Mouse (Mus musculus): ENCODE data around the gene Neurod1.

Neurod1 gene

DNA sequence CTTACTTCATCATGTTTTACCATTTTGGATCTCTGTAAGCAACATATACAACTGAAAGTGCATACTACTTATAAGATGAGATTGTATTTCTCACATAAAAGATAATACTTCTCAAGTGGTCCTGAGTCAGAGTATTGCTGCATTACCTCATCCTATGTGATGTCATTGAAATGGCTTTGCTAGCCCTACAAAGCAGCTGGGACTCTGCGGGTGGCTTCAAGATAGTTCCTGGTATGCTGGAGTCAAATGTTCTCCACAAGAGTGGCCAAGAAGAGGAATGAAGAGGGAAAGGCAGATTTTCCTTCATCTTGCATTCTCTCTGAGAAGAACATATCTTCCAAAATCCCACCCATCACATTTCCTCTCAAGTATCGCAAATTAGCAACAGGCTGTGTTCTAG, 13.2 kb downstream of the Neurod1 start:
- no peak for DNase-seq (ENCODE audit: low spot score)

DNA sequence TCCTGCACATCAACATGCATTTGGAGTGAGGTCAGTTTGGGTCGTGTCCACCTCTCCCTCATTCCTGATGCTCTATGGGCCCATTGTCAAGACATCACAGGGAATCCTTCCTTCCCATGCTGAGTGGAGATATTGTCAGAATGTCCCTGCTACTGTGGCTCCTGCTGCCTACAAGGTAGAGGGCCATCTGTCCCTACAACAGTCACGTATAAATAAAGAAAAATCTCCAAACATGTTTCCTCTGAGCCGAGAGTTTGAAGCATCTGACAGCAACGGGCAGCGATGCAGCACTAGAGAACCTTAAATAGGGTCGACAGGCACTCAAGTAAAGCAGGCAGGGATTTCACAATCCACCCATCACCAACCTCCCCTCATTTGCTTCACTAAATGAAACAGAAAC, 13.6 kb downstream of the Neurod1 start:
- no peak for DNase-seq (ENCODE audit: low spot score)

DNA sequence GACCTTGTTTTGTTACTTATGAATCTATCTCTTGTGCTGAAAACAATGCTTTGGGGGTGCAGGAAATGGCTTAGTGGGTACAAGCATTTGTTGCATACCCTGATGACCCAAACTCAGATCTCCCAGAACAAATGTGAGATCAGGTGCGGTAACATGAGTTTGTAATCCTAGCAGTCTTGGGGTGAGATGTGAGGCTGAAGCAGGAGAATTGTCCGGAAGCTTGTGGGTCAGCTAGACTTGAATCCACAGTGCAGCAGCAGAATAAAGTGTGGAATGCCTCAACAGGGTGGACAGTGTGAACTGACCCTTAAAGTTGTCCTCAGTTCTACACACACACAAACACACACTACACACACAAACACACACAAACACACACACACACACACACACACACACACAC, 14.3 kb downstream of the Neurod1 start:
- no peak for DNase-seq (ENCODE audit: low spot score)

DNA sequence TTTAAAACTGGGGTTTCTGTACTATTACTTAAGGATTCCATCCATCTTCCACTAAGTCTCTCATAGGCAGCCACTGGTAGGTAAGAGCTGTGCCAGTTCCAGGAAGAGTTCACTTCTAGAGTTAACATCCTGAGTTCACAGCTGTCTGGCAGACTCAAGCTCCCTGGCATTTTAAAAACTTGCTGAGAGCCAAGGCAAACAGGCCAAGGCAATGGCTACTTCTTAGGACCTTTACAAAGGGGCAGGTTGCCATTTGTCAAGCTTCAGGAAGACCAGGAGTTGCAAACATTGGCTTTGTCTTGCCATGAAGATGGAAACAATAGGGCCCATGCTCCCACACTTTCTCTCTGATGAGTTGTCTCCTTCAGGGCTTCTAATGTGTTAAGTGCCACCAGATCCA, 26.5 kb downstream of the Neurod1 start:
- no peak for DNase-seq (ENCODE audit: low spot score)

DNA sequence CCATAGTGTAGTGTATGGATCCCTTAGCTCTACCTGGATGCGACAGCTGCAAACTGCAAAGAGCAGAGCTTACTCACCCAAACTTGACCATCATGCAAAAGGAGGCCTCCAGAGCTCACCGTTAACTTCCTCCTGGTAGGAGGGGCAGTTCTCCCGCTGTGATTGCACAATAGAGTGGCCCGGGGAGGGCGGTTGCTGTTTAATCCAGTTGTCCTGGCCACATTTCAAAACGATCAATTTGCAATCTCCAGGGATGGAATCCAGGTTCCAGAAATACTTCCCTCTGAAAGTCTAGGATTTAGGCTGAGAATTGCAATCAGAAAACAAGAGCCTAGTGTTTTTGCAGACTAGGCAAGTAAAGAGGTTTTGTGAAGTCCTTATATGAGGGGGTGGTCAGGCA, 26.9 kb downstream of the Neurod1 start:
- no peak for DNase-seq (ENCODE audit: low spot score)

DNA sequence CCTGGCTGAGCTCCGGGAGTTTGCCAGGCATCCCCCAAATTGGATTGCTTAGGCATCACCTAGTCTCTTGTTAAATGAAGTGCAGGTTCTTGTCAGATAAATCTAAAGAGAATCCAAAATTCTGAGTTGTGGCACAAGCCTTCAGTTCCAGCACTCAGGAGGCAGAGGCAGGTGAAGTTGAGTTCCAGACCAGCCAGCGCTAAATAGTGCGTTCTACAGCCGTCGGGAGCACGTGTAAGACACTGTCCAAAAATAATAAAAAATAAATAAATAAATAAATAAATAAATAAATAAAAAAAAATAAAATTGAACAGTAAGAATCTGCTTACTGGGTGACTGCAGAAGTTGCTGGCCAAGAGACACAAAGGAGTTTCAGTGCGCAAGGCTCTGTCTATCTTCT, 27.4 kb downstream of the Neurod1 start:
- no peak for DNase-seq (ENCODE audit: low spot score)

DNA sequence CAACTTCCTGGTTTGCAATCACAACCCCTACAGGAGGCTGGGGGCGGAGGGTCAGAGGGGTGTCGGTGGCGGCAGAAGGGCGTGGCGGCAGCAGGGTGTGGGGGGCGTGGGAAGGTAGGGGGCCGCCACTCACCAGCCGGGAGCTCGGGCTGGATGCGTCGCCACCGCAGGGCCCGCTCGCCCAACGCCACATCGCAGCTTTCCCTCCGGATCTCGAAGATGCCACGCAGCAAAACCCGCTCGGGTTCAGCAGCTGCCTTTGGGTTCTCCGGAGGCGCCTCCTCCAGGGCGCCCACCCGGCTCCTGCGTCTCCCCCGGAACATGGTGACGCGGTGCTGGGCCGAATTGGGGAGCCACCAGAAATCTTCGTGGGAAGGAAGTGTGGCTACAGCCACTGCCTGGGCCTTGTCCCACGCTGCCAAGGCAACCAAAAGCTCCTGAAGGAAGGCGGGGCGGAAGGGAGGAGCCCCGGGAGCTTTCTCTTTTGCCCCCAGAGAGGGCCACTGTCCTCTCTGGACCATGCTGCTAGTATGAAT, 27.9 kb downstream of the Neurod1 start:
- DNase-seq (ENCODE audit: low spot score), result no peak

DNA sequence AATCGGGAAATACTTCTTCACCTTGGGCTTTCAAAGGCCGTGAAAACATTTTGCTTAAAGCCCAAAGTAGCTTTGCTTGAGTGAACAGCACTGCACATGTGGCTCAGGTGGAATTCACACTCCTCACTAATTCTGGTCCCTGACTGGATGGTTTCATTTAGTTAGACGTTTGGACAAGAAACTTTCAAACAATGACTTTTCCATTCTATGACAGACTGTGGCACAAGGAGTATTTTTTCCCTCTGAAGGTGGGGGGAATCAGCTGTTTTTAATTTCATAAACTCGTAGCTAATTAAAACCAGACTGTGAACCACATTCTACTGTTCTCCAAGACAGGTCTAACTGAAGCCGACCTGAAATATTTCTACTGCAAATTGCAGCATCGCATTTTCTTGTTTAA, 28.5 kb downstream of the Neurod1 start:
- DNase-seq (ENCODE audit: low spot score), result no peak

DNA sequence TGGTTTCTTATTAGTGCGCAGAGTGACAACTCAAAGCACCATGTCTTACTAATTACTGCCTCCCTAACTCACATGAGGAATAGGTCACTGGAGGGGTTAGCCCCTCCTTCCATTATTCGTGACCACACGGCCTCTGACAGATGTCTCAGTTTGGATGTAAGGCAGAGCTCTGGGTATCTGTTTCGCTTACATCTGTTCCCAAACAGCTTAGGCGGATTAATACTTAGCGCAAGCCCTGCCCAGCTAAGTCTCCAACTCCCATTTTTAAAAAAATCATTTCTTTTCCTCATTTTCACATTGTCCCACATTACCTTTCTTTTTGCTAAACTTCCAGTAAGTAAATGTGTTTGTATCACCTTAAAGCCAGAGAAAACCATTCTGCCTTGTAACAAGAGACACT, 34.9 kb downstream of the Neurod1 start:
- no peak for DNase-seq (ENCODE audit: low spot score)

DNA sequence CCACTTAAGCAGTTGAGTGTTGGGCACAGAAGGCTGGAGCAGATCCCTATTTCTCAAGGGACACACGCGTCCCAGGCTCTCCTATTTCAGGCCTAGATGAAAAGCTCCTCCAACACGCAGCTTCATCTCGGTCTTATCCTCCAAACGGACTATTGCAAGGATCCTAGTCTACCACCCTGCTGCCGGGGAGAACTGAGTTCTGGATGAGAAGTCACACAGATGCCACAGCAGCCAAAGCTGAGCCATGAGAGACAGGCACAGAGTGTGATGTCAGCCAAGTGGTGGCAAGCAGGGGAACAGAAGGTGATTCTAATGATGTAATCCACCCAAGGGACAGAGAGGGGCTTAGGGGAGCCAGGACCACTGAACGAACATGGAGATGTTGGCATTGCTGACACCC, 42.0 kb downstream of the Neurod1 start:
- no peak for DNase-seq (ENCODE audit: low spot score)

DNA sequence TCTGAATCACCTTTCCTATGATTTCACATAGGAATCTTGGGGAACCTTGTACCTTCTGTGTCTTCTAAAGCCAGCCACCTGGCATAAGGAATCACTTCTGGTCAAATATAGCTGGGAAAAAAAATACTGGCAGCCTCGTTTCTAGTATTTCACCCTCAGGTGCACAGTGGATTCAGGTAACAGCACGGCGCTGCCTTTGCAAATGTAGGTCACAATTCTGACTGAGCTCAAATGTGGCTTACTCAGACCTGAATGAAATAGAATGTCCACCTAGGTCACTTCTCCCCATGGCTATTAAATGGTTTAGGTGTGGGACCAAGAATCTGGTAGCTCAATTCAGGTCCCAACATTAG, 45.7 kb downstream of the Neurod1 start:
- no peak for DNase-seq (ENCODE audit: low spot score)

DNA sequence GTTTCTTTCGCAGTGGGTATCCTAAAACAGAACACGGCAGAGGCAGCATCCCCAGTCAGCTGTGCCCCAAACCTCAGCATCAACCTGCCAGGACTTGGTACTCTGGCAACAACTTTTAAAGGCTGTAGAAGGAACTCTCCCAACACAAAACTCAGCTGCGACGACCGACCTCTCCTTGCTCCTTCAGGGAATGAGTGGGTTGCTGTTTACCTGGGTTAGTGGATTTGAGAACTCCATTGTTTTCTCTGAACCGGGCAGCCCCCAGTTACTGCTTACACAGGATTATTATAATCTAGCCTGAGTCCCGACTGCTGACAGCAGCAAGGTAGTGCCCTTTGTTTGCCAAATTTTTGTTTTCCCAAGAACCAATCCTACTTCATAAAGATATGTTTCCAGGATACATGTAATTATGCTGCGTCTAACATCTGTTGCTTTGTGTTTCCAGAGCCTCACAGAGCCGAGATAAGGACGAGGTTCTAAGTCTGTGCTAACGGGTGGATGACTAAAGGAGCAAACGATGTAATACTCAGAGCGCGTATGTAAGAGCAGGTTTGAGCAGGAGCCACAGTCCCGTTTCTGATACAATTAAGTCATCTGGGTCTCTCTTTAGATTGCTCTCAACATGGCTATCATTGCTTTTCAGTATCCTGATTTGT, 46.2 kb downstream of the Neurod1 start:
- no peak for DNase-seq (ENCODE audit: low spot score)

DNA sequence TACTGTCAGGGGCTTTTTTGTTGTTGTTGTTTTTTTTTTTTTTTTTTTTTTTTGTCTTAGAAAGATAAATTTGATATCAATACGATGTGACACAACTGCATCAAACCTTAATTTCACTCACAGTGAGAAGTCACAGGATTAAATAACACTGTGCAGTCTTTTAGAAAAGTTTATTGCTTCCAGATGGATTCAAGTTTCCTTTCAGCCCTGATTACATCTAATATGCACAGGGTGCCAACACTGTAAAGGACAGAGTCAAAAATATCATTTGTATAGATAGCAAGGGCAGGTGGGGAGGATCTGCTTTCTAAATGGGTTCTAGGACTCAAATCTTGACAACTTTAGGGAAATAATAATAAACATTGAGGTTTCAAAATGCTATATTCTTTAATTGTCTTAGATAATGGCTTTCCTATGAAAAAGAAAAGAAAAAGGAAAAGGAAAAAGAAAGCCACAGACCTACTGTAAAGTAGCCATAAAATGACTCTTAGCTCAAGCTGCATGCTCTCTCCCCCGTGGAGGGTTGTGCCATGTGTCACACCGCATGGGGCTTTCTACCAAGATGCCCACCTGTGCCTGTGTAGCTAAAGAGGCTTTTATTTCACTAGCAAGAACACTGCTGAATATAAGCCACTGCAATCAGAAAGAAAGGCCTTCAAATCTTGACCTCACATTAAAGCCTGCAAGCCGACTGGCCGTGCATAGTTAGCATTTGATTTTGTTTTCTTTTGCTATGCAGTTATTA, 50.7 kb downstream of the Neurod1 start:
- DNase-seq (ENCODE audit: low spot score), result no peak
